Mouse (Mus musculus): ENCODE data around the gene Zfp865. TPM values are rescaled to one million over a fixed set of nuclear protein-coding genes. Genes with fewer than 3 reads are reported as not detected.
A peak's percentile ranks its signal among the peaks of the same experiment; 100 is the strongest.

Gene Zfp865
- polyA plus RNA-seq, 1 experiment from 2014 or later, result 5.5 TPM

DNA sequence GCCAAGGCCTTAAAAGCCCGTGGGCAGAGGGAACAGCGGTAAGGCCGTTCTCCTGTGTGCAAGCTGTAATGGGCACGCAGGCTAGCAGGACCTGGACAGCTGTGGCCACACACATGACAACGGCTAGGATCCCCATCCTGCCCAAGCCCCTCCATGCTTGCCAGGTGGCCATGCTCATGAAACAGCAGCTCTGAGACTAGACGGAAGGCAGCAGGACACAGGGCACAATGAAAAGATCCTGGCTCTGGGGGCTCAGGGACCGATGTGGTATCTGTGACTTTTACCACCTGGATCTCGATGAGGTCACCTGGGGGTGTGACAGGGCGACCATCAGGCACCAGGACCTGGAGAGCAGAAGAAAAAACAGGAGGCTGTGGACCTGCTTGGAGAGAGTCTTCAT, 16.0 kb downstream of the Zfp865 start:
- ATAC-seq (replicated peaks; ENCODE audit: insufficient number of reproducible peaks, low FRiP score, low TSS enrichment), result no peak
- Histone ChIP-seq H3K9me3 (replicated peaks; ENCODE audit: control insufficient read depth, low read length) (peaks cover 13% of the 10 kb centered on the region), H3K27ac (ENCODE audit: low read depth, low read length) (no peak overlapping the region), H3K4me2 (no peak overlapping the region), H3K9ac (ENCODE audit: low read depth, low read length) (no peak overlapping the region), H3K4me3 (ENCODE audit: low read depth, low read length) (no peak overlapping the region), H3K36me3 (ENCODE audit: control insufficient read depth, insufficient read depth, low read length) (peaks cover 44% of the 10 kb centered on the region), H3K4me1 (ENCODE audit: control insufficient read depth, insufficient read depth, low read length) (peaks cover 4% of the 10 kb centered on the region; the same call in 1 of the 2 replicates), H3K27me3 (ENCODE audit: control insufficient read depth, insufficient read depth, low read length) (no peaks in the 10 kb centered on the region)
- 83% methylated on average over 9 of the region's 9 CpGs for WGBS (ENCODE audit: insufficient replicate concordance)

- no peak for ATAC-seq (replicated peaks; ENCODE audit: insufficient number of reproducible peaks, low FRiP score, low TSS enrichment)
- WGBS (ENCODE audit: insufficient replicate concordance), result 87% methylated on average over 7 of the region's 7 CpGs
- no peaks in the 10 kb centered on the region for H3K27me3 ChIP-seq (ENCODE audit: control insufficient read depth, insufficient read depth, low read length)
- no peak overlapping the region for H3K9ac ChIP-seq (ENCODE audit: low read depth, low read length)
- no peak overlapping the region; the same call in 1 of the 2 replicates for H3K4me3 ChIP-seq (ENCODE audit: low read depth, low read length)
- H3K9me3 ChIP-seq (replicated peaks; ENCODE audit: control insufficient read depth, low read length), result peaks cover 5% of the 10 kb centered on the region
- no peak overlapping the region; the same call in 1 of the 2 replicates for H3K4me2 ChIP-seq
- peaks cover 35% of the 10 kb centered on the region for H3K36me3 ChIP-seq (ENCODE audit: control insufficient read depth, insufficient read depth, low read length)
- H3K4me1 ChIP-seq (ENCODE audit: control insufficient read depth, insufficient read depth, low read length), result peaks cover 4% of the 10 kb centered on the region; the same call in 1 of the 2 replicates
- no peak overlapping the region for H3K27ac ChIP-seq (ENCODE audit: low read depth, low read length)
Observed at GRCm38 (mm10) chr7:5037026-5037425, 16.9 kb downstream of the Zfp865 start.

- H3K4me1 ChIP-seq (ENCODE audit: control insufficient read depth, insufficient read depth, low read length), result peaks cover 4% of the 10 kb centered on the region; the same call in 1 of the 2 replicates
- H3K27me3 ChIP-seq (ENCODE audit: control insufficient read depth, insufficient read depth, low read length), result no peaks in the 10 kb centered on the region
- peaks cover 31% of the 10 kb centered on the region for H3K36me3 ChIP-seq (ENCODE audit: control insufficient read depth, insufficient read depth, low read length)
- H3K4me3 ChIP-seq (ENCODE audit: low read depth, low read length), result peak overlapping the region; percentile 62
- no peak overlapping the region for H3K9ac ChIP-seq (ENCODE audit: low read depth, low read length)
- WGBS (ENCODE audit: insufficient replicate concordance), result 78% methylated on average over 8 of the region's 8 CpGs
- peak overlapping the region; percentile 71 for H3K4me2 ChIP-seq
- H3K27ac ChIP-seq (ENCODE audit: low read depth, low read length), result peak overlapping the region; percentile 89; the same call in 1 of the 2 replicates
- peaks cover under 1% of the 10 kb centered on the region for H3K9me3 ChIP-seq (replicated peaks; ENCODE audit: control insufficient read depth, low read length)
- no peak for ATAC-seq (replicated peaks; ENCODE audit: insufficient number of reproducible peaks, low FRiP score, low TSS enrichment)
Observed at GRCm38 (mm10) chr7:5037467-5037866, 17.3 kb downstream of the Zfp865 start.

GRCm38 (mm10) chr7:5038109-5038732, 18.0 kb downstream of the Zfp865 start, which contains the start of gene Zfp784:
Gene Zfp784 (minus strand): TSS chr7:5038446.
- peak; percentile 95 for ATAC-seq (replicated peaks; ENCODE audit: insufficient number of reproducible peaks, low FRiP score, low TSS enrichment)
- WGBS (ENCODE audit: insufficient replicate concordance), result 0% methylated on average over 48 of the region's 48 CpGs
- H3K4me3 ChIP-seq (ENCODE audit: low read depth, low read length), result peak within 1 kb of the TSS; percentile 62

DNA sequence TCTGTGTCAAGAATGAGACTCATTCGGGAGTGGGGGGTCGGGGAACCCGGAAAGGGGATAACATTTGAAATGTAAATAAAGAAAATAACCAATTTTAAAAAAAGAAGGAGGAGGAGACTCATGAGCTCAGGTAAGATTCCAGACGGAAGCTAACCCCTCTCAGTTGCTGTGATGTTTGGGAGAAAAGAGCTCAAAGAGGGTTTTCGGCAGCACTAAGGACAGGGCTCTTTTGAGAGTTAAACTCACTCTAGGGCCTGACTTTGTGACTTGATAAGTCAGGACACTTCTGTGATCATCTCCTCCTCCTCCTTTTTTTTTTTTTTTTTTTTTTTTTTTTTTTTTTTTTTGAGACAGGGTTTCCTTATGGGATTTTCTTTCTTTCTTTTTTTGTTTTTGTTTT, 18.8 kb downstream of the Zfp865 start:
- WGBS (ENCODE audit: insufficient replicate concordance), result 35% methylated on average over 5 of the region's 5 CpGs
- peak overlapping the region; percentile 62 for H3K4me3 ChIP-seq (ENCODE audit: low read depth, low read length)
- H3K4me1 ChIP-seq (ENCODE audit: control insufficient read depth, insufficient read depth, low read length), result peaks cover 4% of the 10 kb centered on the region; the same call in 1 of the 2 replicates
- peak overlapping the region; percentile 80 for H3K9ac ChIP-seq (ENCODE audit: low read depth, low read length)
- H3K9me3 ChIP-seq (replicated peaks; ENCODE audit: control insufficient read depth, low read length), result no peaks in the 10 kb centered on the region
- peak overlapping the region; percentile 89; the same call in 1 of the 2 replicates for H3K27ac ChIP-seq (ENCODE audit: low read depth, low read length)
- peak overlapping the region; percentile 71 for H3K4me2 ChIP-seq
- H3K27me3 ChIP-seq (ENCODE audit: control insufficient read depth, insufficient read depth, low read length), result no peaks in the 10 kb centered on the region
- no peak for ATAC-seq (replicated peaks; ENCODE audit: insufficient number of reproducible peaks, low FRiP score, low TSS enrichment)
- peaks cover 17% of the 10 kb centered on the region for H3K36me3 ChIP-seq (ENCODE audit: control insufficient read depth, insufficient read depth, low read length)

More at GRCm38 (mm10) chr7:5038109-5038732, 18.0 kb downstream of the Zfp865 start, which contains the start of gene Zfp784:
- no peaks in the 10 kb centered on the region for H3K9me3 ChIP-seq (replicated peaks; ENCODE audit: control insufficient read depth, low read length)
- H3K4me1 ChIP-seq (ENCODE audit: control insufficient read depth, insufficient read depth, low read length), result peaks cover 4% of the 10 kb centered on the region; the same call in 1 of the 2 replicates
- H3K4me2 ChIP-seq, result peak within 1 kb of the TSS; percentile 71
- H3K36me3 ChIP-seq (ENCODE audit: control insufficient read depth, insufficient read depth, low read length), result peaks cover 24% of the 10 kb centered on the region
- H3K27me3 ChIP-seq (ENCODE audit: control insufficient read depth, insufficient read depth, low read length), result no peaks in the 10 kb centered on the region
- H3K27ac ChIP-seq (ENCODE audit: low read depth, low read length), result peak within 1 kb of the TSS; percentile 89
- H3K9ac ChIP-seq (ENCODE audit: low read depth, low read length), result peak within 1 kb of the TSS; percentile 80

GRCm38 (mm10) chr7:5044981-5045380, 24.8 kb downstream of the Zfp865 start:
- WGBS (ENCODE audit: insufficient replicate concordance), result 52% methylated on average over 2 of the region's 2 CpGs
- ATAC-seq (replicated peaks; ENCODE audit: insufficient number of reproducible peaks, low FRiP score, low TSS enrichment), result no peak
- Histone ChIP-seq H3K36me3 (ENCODE audit: control insufficient read depth, insufficient read depth, low read length) (no peaks in the 10 kb centered on the region; the same call in 1 of the 2 replicates), H3K4me1 (ENCODE audit: control insufficient read depth, insufficient read depth, low read length) (no peaks in the 10 kb centered on the region), H3K27ac (ENCODE audit: low read depth, low read length) (no peak overlapping the region), H3K27me3 (ENCODE audit: control insufficient read depth, insufficient read depth, low read length) (no peaks in the 10 kb centered on the region), H3K9me3 (replicated peaks; ENCODE audit: control insufficient read depth, low read length) (no peaks in the 10 kb centered on the region), H3K9ac (ENCODE audit: low read depth, low read length) (no peak overlapping the region), H3K4me2 (no peak overlapping the region), H3K4me3 (ENCODE audit: low read depth, low read length) (no peak overlapping the region)

GRCm38 (mm10) chr7:5046112-5046511, 25.9 kb downstream of the Zfp865 start:
- no peak overlapping the region for H3K4me2 ChIP-seq
- no peak overlapping the region for H3K4me3 ChIP-seq (ENCODE audit: low read depth, low read length)
- H3K4me1 ChIP-seq (ENCODE audit: control insufficient read depth, insufficient read depth, low read length), result no peaks in the 10 kb centered on the region
- no peaks in the 10 kb centered on the region for H3K27me3 ChIP-seq (ENCODE audit: control insufficient read depth, insufficient read depth, low read length)
- H3K9me3 ChIP-seq (replicated peaks; ENCODE audit: control insufficient read depth, low read length), result no peaks in the 10 kb centered on the region
- no peak for ATAC-seq (replicated peaks; ENCODE audit: insufficient number of reproducible peaks, low FRiP score, low TSS enrichment)
- H3K9ac ChIP-seq (ENCODE audit: low read depth, low read length), result no peak overlapping the region
- no peak overlapping the region for H3K27ac ChIP-seq (ENCODE audit: low read depth, low read length)
- no peaks in the 10 kb centered on the region; the same call in 1 of the 2 replicates for H3K36me3 ChIP-seq (ENCODE audit: control insufficient read depth, insufficient read depth, low read length)
- WGBS (ENCODE audit: insufficient replicate concordance), result 73% methylated on average over 2 of the region's 2 CpGs

GRCm38 (mm10) chr7:5047313-5047712, 27.1 kb downstream of the Zfp865 start:
- WGBS (ENCODE audit: insufficient replicate concordance), result 24% methylated on average over 2 of the region's 2 CpGs
- H3K36me3 ChIP-seq (ENCODE audit: control insufficient read depth, insufficient read depth, low read length), result no peaks in the 10 kb centered on the region

More at GRCm38 (mm10) chr7:5047313-5047712, 27.1 kb downstream of the Zfp865 start:
- Histone ChIP-seq H3K27me3 (ENCODE audit: control insufficient read depth, insufficient read depth, low read length) (peaks cover 5% of the 10 kb centered on the region), H3K9ac (ENCODE audit: low read depth, low read length) (no peak overlapping the region), H3K4me2 (no peak overlapping the region), H3K27ac (ENCODE audit: low read depth, low read length) (no peak overlapping the region), H3K9me3 (replicated peaks; ENCODE audit: control insufficient read depth, low read length) (no peaks in the 10 kb centered on the region), H3K4me1 (ENCODE audit: control insufficient read depth, insufficient read depth, low read length) (peaks cover under 1% of the 10 kb centered on the region), H3K4me3 (ENCODE audit: low read depth, low read length) (no peak overlapping the region)
- ATAC-seq (replicated peaks; ENCODE audit: insufficient number of reproducible peaks, low FRiP score, low TSS enrichment), result no peak
